Mouse (Mus musculus) ES-E14 (cell line): Measurements from ENCODE around the gene Dhx9. TPM values are rescaled to one million over a fixed set of nuclear protein-coding genes. Genes with fewer than 3 reads are reported as not detected.

Source experiments
- DNase-seq: peaks from one replicate; pipeline ENCODE4 v3.0.0-alpha.2; 2013; ENCODE audit warnings: low read depth, low spot score
- H3K27ac ChIP-seq: 2 replicates; pipeline ENCODE4 v1.5.1; 2012; ENCODE audit warnings: low read depth, mild to moderate bottlenecking, low read length, moderate library complexity, mixed read lengths; ENCODE audit not compliant: poor library complexity, insufficient read depth, severe bottlenecking
- H3K36me3 ChIP-seq: 2 replicates; pipeline ENCODE4 v1.6.1; 2012; ENCODE audit warnings: mild to moderate bottlenecking, low read length, moderate library complexity, mixed read lengths; ENCODE audit not compliant: control insufficient read depth, poor library complexity, insufficient read depth, severe bottlenecking
- H3K4me1 ChIP-seq, 2 experiments: fragments of 150-350 bp in 1 of 2; sonication (generic) in 1 of 2; 2 replicates each; pipeline ENCODE4 v1.6.1; 2012; ENCODE audit warnings: low read length in 2 of 2, mild to moderate bottlenecking in 1 of 2, mixed read lengths in 1 of 2; ENCODE audit not compliant: control insufficient read depth in 2 of 2, insufficient read depth in 2 of 2, poor library complexity in 1 of 2
- H3K4me3 ChIP-seq, 2 experiments: fragments of 150-350 bp in 1 of 2; sonication (generic) in 1 of 2; 2 replicates each; pipeline ENCODE4 v1.5.1; 2012; ENCODE audit warnings: low read length in 2 of 2, low read depth in 1 of 2, mild to moderate bottlenecking in 1 of 2, mixed read lengths in 1 of 2; ENCODE audit not compliant: insufficient read depth in 1 of 2, poor library complexity in 1 of 2, severe bottlenecking in 1 of 2
- H3K9ac ChIP-seq: 2 replicates; pipeline ENCODE4 v1.6.1; 2012; ENCODE audit warnings: low read depth, mild to moderate bottlenecking, low read length, mixed read lengths; ENCODE audit not compliant: poor library complexity, insufficient read depth, severe bottlenecking
- H3K9me3 ChIP-seq: fragments of 150-350 bp; sonication (generic); 2 replicates; pipeline ENCODE4 v1.6.1; 2012; ENCODE audit warnings: low read depth, mild to moderate bottlenecking, low read length; ENCODE audit not compliant: control insufficient read depth, insufficient read depth
- CHD2 ChIP-seq: IDR thresholded peaks from 2 replicates; pipeline ENCODE4 v1.6.1; 2014; ENCODE audit warnings: mild to moderate bottlenecking, low read depth, low read length, inconsistent platforms
- HCFC1 ChIP-seq: IDR thresholded peaks from 2 replicates; pipeline ENCODE4 v1.6.1; 2012; ENCODE audit warnings: low read length, inconsistent platforms, borderline replicate concordance; ENCODE audit not compliant: insufficient read depth
- MAFK ChIP-seq: IDR thresholded peaks from 2 replicates; pipeline ENCODE4 v1.6.1; 2014; ENCODE audit warnings: mild to moderate bottlenecking, low read depth, low read length, inconsistent platforms; ENCODE audit not compliant: insufficient read depth
- ZC3H11A ChIP-seq: IDR thresholded peaks from 2 replicates; pipeline ENCODE4 v1.6.1; 2012; ENCODE audit warnings: low read depth, mild to moderate bottlenecking, inconsistent platforms, low read length, borderline replicate concordance
- ZNF384 ChIP-seq: IDR thresholded peaks from 2 replicates; pipeline ENCODE4 v1.6.1; 2012; ENCODE audit warnings: low read depth, low read length, inconsistent platforms
- in situ Hi-C, 2 experiments: fragments of 600-800 bp; cut with MboI; formaldehyde crosslinking; loops; one replicate each; pipeline ENCODE4 v1.15.1; 2025; ENCODE audit warnings: low sequenced_read_pairs in 2 of 2, inconsistent platforms in 1 of 2; ENCODE audit not compliant: unreplicated experiment in 2 of 2
- total RNA-seq: library from RNA; depleted of rRNA; stranded (reverse); fragments of 300-350 nt; gene quantifications from 2 replicates; pipeline ENCODE4 v1.2.3, GENCODE M21; 2012

Dhx9 gene
- total RNA-seq, 1 experiment, result 160 TPM

DNA sequence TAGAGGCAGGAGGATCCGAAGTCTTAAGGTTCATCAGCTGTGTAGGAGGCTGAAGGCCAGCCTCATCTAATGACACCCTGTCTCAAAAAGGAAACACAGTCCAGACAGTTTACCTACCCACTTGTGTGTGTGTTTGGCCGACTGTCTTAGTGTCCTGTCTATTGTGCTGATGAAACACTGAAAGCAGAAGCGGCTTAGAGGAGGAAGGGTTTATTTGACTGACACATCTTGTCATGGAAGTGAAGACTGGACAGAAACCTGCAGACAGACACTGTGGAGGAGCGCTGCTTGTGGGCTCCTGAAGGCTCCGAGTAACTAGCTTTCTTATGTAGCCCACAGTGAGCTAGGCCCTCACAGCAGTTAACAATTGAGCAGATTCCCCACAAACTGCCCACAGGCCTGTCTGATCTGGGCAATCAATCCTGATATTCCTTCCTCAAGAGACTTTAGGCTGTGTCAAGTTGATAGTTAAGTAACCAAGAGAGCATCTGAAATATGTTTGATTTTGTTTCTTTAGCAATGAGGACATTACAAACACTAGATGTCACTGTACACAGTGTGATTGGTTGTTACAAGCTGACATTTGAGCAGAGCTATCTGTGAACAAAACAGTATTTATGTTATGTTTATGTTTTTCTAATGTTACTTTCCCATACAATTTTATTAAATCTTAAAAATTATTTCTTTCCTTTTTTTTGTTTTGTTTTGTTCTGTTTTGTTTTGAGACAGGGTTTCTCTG, 53.4 kb downstream of the Dhx9 start:
- no peaks in the 10 kb centered on the region for H3K36me3 ChIP-seq
- peaks cover 0 to 2% of the 10 kb centered on the region in 2 experiments; a peak in 1 of 4 replicates for H3K4me1 ChIP-seq
- TF ChIP-seq ZNF384 (no peak), CHD2 (no peak), ZC3H11A (no peak), HCFC1 (no peak), MAFK (no peak)
- no peak overlapping the region for H3K9ac ChIP-seq
- in situ Hi-C loops, result no loop called here
- no peak overlapping the region for H3K4me3 ChIP-seq
- no peaks in the 10 kb centered on the region for H3K9me3 ChIP-seq
- DNase-seq, result no peak
- H3K27ac ChIP-seq, result no peak overlapping the region

DNA sequence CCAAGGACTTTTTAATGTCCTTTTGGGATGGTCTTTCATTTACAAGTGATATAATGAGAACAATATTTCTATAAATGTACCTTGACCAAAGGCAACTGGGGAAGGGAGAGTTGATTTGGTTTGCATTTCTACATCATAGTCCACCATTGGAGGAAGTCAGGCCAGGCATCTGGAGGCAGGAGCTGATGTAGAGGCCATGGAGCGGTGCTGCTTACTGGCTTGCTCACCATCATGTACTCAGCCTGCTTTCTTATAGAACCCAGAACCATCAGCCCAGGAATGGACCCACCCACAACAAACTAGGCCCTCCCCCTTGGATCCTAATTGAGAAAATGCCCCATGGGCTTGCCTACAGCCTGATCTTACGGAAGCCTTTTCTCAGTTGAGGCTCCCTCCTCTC, 55.1 kb downstream of the Dhx9 start:
- no peak overlapping the region for H3K27ac ChIP-seq
- peaks cover 0 to 2% of the 10 kb centered on the region in 2 experiments; a peak in 1 of 4 replicates for H3K4me1 ChIP-seq
- TF ChIP-seq ZC3H11A (no peak), CHD2 (no peak), ZNF384 (no peak), MAFK (no peak), HCFC1 (no peak)
- H3K9me3 ChIP-seq, result no peaks in the 10 kb centered on the region
- no peak overlapping the region for H3K9ac ChIP-seq
- no peak for DNase-seq
- H3K4me3 ChIP-seq, result no peak overlapping the region
- in situ Hi-C loops, result no loop called here
- H3K36me3 ChIP-seq, result no peaks in the 10 kb centered on the region

DNA sequence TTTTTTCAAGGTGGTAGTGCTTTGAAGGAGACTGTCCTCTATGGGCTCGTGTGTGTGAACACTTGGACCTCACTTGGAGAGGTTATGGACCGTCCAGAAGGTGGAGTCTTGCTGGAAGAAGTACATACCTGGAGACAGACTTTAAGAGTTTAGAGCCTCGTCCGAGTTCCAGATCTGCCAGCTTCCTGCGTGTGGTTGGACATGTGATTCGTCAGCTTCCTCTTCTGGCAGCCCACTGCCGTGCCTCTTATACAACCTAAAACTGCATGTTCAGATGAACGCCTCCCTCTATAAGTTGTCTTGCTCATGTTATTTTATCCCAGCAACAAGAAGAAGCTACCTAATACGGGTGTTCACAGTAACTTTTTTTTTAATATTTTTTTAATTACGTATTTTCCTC, 55.8 kb downstream of the Dhx9 start:
- Histone ChIP-seq H3K27ac (no peak overlapping the region), H3K36me3 (no peaks in the 10 kb centered on the region), H3K9ac (no peak overlapping the region), H3K9me3 (no peaks in the 10 kb centered on the region), H3K4me3 (no peak overlapping the region), H3K4me1 (peaks cover 0 to 2% of the 10 kb centered on the region in 2 experiments; a peak in 1 of 4 replicates)
- TF ChIP-seq ZC3H11A (no peak), MAFK (no peak), HCFC1 (no peak), ZNF384 (no peak), CHD2 (no peak)
- no peak for DNase-seq
- in situ Hi-C loops, result no loop called here

DNA sequence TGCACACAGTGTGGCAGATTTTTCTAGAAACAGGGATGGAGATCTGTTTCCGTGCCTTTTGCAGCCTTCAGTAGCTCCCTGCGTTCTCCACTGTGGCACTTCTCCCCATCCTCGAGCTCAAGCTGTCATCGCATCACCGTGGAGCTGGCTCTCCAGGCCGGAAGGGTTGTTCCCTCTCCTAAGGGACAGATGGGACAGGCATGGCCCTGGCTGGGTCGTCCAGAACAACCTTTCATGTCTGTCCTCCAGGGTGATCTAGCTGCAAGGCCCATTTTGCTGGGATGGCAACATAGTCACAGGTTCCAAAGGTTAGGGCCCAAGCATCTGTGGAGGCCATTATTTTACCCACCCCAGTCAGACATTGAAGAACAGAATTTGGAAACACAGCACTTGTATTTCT, 56.3 kb downstream of the Dhx9 start:
- Histone ChIP-seq H3K36me3 (no peaks in the 10 kb centered on the region), H3K4me1 (peaks cover 0 to 2% of the 10 kb centered on the region in 2 experiments; a peak in 1 of 4 replicates), H3K27ac (no peak overlapping the region), H3K9me3 (no peaks in the 10 kb centered on the region), H3K9ac (no peak overlapping the region), H3K4me3 (no peak overlapping the region)
- TF ChIP-seq MAFK (no peak), ZC3H11A (no peak), HCFC1 (no peak), ZNF384 (no peak), CHD2 (no peak)
- DNase-seq, result no peak
- in situ Hi-C loops, result no loop called here
